Mouse (Mus musculus): ENCODE data around the gene Scrn3. TPM values are rescaled to one million over a fixed set of nuclear protein-coding genes. Genes with fewer than 3 reads are reported as not detected.

The Scrn3 gene
- total RNA-seq, 2 experiments from 2014 or later, result 15.1 to 22.8 TPM

- DNase-seq (ENCODE audit: low spot score in 2 of 2), result no peak
These were observed 6.4 kb upstream of the Scrn3 start for GRCm38 (mm10) chr2:73306006-73306405.

- peak; percentile 6 to 12 for DNase-seq (ENCODE audit: low spot score in 2 of 2)
These were observed 708 bp downstream of the Scrn3 start for GRCm38 (mm10) chr2:73313117-73313501.

- no peak for DNase-seq (ENCODE audit: low spot score in 2 of 2)
These were observed 1.9 kb downstream of the Scrn3 start for GRCm38 (mm10) chr2:73314311-73314710.

- DNase-seq (ENCODE audit: low spot score in 2 of 2), result no peak
These were observed 5.0 kb downstream of the Scrn3 start for GRCm38 (mm10) chr2:73317426-73317825.

GRCm38 (mm10) chr2:73319218-73319617, 6.8 kb downstream of the Scrn3 start:
- no peak for DNase-seq (ENCODE audit: low spot score in 2 of 2)

GRCm38 (mm10) chr2:73322991-73323390, 10.6 kb downstream of the Scrn3 start:
- DNase-seq (ENCODE audit: low spot score in 2 of 2), result no peak

- DNase-seq (ENCODE audit: low spot score in 2 of 2), result no peak
These were observed 13.5 kb downstream of the Scrn3 start for GRCm38 (mm10) chr2:73325871-73326270.

- no peak for DNase-seq (ENCODE audit: low spot score in 2 of 2)
These were observed 23.5 kb downstream of the Scrn3 start for GRCm38 (mm10) chr2:73335949-73336348.

GRCm38 (mm10) chr2:73338415-73338814, 26.0 kb downstream of the Scrn3 start:
- no peak for DNase-seq (ENCODE audit: low spot score in 2 of 2)

- DNase-seq (ENCODE audit: low spot score in 2 of 2), result no peak
These were observed 31.3 kb downstream of the Scrn3 start for GRCm38 (mm10) chr2:73343701-73344100.

- DNase-seq (ENCODE audit: low spot score in 2 of 2), result no peak
These were observed 32.8 kb downstream of the Scrn3 start for GRCm38 (mm10) chr2:73345204-73345603.

GRCm38 (mm10) chr2:73346345-73347086, 34.1 kb downstream of the Scrn3 start:
- DNase-seq (ENCODE audit: low spot score in 2 of 2), result no peak

- DNase-seq (ENCODE audit: low spot score in 2 of 2), result no peak
These were observed 34.7 kb downstream of the Scrn3 start for GRCm38 (mm10) chr2:73347136-73347535.

GRCm38 (mm10) chr2:73347766-73348165, 35.4 kb downstream of the Scrn3 start:
- DNase-seq (ENCODE audit: low spot score in 2 of 2), result no peak

- DNase-seq (ENCODE audit: low spot score in 2 of 2), result no peak
These were observed 35.8 kb downstream of the Scrn3 start for GRCm38 (mm10) chr2:73348221-73348620.

GRCm38 (mm10) chr2:73351496-73351895, 39.1 kb downstream of the Scrn3 start:
- no peak for DNase-seq (ENCODE audit: low spot score in 2 of 2)

- DNase-seq (ENCODE audit: low spot score in 2 of 2), result no peak
These were observed 39.5 kb downstream of the Scrn3 start for GRCm38 (mm10) chr2:73351927-73352374.

GRCm38 (mm10) chr2:73357004-73357403, 44.6 kb downstream of the Scrn3 start:
- DNase-seq (ENCODE audit: low spot score in 2 of 2), result no peak

- DNase-seq (ENCODE audit: low spot score in 2 of 2), result no peak
These were observed 47.5 kb downstream of the Scrn3 start for GRCm38 (mm10) chr2:73359941-73360340.

GRCm38 (mm10) chr2:73360536-73360935, 48.1 kb downstream of the Scrn3 start:
- DNase-seq (ENCODE audit: low spot score in 2 of 2), result no peak

GRCm38 (mm10) chr2:73363448-73363847, 51.0 kb downstream of the Scrn3 start:
- DNase-seq (ENCODE audit: low spot score in 2 of 2), result no peak

- DNase-seq (ENCODE audit: low spot score in 2 of 2), result no peak
These were observed 59.3 kb downstream of the Scrn3 start for GRCm38 (mm10) chr2:73371530-73372335.

All from adrenal gland, postnatal 4 days (tissue).